Mouse (Mus musculus) cerebellum, postnatal 36 days (tissue): ENCODE measurements around the gene Wscd1.

Experiments
- DNase-seq, 2 experiments: peaks; one replicate each; pipeline ENCODE4 v3.0.0; 2021 to 2022; ENCODE audit warnings: mixed read lengths in 2 of 2

The Wscd1 gene

DNA sequence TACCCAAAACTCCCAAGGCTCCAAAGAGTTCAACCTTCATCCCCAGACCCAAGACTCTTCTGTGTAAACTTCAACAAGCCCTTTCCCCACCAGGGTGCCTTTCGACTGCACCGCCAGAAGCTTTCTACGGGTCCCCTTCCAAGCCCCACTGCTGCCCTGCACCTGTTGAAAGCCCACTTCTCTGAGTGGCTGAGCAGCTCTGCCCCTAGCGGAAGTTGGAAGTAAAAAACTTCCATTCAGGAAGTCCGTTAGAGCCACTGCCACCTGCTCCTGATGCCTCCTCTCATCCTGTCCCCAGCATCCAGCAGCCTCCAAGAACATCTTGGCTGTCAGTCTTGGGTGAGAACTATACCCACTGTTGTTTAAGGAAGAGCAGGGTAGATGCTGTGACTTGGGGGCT lies at the start of gene Wscd1:
TSS of gene Wscd1 (plus strand) at position 250 of the 400 bp plus-strand sequence.
- peak; percentile 47 to 53 for DNase-seq

DNA sequence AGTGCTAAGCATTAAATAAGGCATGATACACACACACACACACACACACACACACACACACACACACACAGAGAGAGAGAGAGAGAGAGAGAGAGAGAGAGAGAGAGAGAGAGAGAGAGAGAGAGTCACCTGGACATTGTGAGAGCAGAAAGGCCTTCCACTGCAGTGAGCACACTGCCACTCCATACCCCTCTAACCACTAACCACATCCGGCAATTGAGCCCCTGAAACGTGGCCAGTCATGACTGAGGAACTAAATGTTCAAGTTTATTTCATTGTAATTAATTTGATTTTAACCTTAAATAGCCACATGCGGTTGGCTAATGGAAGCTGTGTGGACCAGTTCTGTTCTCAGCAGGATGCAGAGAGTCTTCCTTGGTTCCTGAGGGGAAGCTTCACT lies 21.7 kb upstream of the Wscd1 start:
- DNase-seq: no peak

DNA sequence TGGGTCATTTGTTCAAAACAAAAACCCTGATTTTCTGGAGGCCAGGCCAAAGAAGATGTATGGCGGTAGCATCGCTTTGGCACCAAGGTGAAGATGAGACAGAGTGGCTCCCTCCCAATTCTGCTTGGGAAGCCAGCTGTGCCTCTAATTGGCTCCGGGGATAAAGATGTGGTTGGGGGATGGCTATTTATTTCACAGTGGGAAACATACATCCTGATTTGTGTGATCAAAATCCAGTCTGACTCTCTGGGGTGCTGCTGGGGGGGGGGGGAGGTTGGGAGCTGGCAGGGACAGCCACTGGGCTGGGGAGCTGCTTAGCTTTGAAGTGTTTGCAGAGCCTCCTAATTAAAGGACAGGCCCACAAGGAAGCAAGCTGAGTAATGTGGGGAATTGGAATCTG lies 20.4 kb upstream of the Wscd1 start:
- no peak for DNase-seq

DNA sequence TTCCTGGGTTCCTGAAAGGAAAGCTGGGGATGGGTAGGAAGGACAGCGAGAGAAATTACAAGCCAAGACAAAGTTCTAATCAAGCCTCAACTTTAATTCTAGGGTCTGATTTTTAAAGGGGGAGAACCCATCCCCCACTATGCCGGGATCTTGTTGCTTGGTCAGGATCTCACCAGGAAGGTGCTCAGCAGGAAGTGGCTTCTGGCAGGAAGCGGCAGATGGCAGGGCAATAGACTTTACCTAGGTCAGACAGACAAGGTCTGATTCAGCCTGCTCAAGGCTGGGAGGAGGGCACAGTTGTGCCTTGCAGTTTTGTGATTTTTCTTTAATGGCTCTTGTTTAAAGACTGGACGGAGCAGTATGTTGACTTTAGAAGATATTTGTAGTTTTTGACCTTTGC lies 15.9 kb upstream of the Wscd1 start:
- DNase-seq: no peak

DNA sequence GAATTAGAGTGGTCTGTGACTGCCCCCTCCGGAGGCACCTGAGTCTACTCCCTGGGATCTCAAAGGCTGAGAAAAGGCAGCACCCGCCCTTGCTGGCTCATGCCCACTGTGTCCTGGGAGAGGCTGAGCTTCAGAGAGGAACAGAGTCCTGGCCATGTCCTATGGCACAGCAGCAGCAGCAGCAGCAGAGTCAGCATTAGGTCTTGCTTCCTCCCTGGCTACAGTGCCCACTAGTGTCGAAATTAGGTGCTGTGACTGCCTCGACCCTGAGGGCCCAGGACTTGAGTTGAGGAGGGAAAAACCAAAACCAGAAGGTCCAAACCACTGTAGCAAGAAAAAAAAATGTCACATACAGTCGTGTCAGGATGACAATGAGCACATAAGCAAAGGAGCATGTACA lies 12.6 kb upstream of the Wscd1 start:
- DNase-seq: no peak

DNA sequence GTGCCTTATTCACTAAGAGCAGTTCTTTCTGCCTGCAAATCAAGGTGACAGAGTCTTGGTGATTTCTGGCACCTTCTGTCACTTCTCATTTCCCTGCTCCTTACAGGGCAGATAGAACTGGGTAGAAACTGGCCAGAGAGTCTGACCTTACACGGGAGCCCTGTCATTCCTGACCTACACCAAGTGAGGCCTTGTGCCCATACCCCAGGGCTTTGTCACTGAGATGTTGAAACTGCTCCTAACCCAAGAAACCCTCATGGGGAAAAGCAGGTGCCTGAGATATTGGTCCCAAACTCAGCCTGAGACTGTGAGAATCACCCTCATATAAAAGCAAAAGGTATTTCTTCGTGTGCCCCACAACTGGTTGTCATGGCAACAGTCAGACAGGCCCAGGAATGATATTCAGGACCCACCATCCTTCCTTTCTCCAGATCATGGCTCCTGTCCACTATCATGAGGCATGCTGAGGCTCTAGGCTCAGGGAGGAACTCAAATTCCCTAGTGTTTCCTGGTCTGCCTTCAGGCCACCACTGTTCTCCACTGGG lies 11.1 kb upstream of the Wscd1 start:
- DNase-seq: no peak

DNA sequence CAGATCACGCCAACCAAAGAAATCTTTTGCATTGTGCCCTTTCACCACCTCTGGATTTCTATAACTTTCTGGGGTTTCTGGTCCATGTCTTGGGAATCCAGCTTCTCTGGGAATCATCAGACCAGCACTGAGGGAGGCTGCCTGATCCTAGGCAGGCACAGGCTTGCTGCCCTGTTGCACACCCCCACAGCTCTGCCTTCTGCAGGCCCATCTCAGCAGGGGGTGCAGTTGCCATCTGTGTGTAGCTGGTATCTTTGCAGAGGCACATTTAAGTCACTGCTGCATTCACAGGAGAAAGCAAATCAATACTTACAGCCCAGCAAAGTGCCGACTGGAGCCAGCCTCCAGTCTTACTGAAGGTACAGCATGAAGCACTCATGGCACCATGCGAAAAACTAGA lies 3.8 kb upstream of the Wscd1 start:
- peak in 1 of 2 experiments; percentile 41 for DNase-seq

DNA sequence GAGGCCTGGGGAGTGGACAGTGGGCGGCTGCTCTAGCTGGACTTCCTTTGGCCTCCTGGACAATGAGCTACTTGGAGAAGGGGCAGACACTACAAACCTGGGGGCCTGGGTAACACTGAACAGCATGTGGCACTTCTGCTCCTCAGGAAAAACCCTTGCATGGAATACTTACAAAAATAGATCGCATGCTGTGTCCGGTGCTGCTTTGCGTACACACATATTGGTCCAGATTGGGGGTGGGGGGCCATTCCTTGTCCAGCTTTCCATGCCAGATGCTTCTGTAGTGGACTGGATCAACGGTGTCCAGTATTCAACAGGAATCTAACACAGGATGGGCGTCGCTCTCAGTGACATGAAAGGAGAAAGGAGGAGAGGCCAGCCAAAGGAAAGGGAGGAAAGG lies 2.0 kb upstream of the Wscd1 start:
- DNase-seq: no peak

DNA sequence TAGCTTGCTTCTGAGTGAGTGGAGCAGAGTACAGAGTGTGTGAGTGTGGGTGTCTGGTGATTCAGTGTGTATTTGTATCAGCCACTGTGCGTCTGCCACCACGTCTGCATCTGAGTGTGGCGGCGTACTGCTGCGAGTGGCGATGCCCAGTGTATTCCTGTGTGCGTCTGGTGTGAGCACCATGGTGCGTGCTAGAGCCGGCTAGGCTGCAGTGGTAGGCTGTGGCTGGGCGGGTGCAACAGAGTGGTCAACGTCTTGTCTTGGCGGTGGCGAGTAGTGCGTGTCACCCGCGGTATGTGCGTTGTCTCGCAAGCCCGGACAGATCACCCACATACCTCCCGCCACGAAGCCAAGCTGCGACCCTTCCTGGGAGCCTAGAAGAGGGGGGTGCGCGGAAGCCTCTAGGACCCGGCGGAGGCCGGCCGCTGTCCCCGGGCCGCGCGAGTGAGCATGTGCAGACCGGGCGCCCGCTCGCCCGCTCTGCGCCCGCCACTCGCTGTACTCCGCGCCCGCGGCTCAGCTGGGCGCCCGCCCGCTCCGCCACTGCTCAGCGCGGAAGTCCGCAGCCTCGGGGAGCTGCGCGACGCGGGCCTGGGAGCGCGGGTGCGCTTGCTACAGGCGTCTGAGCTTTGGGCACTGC lies 934 bp downstream of the Wscd1 start:
- DNase-seq: peak; percentile 79

DNA sequence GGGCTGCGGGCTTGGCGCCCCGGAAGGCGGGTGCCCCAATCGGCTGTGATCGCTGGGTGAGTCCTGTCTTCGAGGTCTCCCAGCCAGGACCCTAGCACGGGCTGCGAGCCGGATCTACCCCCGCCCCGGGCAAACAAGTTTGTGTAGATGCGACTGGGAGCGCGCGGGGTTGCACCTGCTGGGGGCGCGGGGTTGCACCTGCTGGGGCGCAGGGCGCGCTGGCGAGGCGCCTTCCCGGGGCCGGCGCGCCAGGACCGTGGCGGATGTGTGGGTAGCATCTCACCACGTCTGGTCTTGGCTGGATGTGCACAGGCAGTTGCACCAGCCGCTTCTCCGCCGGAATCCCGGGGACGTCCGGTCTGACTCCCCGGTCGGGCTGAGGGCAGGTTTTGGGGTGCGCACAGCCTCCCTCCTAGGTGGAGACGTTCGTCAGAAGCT lies 1.5 kb downstream of the Wscd1 start:
- peak in 1 of 2 experiments; percentile 56 for DNase-seq

DNA sequence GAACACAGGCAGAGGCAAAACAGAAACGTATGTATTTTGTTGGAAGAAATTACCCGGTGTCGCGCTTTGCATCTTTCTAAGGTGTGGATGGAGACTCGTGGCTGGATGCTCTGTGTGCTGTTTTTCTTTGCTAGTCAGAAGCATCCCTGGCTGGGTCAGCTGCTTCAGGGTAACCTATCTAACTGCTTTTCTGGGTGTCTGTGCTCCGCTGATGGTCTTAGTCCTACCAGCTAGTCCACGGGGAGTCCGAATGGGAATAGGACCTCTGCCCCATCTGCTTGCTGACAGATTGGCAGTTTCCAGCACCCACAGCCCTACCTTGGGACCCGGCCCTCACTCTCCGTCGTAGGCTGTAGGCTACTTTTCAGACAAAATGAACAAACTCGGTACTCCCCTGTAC lies 2.0 kb downstream of the Wscd1 start:
- DNase-seq: peak in 1 of 2 experiments; percentile 42

DNA sequence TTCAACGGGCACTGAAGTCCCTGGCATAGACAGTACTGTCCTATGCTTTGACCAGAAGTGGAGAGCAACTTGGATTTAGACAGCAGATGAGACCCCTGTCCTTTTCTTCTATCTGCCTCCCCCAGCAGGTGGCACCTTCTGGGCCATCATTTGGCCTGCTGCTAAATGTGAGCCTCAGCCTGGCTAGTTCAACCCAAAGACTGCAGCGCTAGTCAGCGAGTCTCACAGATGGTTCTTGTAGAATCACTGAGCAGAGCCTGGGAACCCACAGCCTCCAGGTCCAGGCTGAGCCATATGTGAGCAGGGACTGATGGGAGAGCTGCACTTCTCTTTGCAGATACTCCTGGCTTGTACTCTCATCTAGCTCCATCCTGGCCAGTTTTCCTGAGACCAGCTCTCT lies 2.9 kb downstream of the Wscd1 start:
- peak; percentile 49 to 53 for DNase-seq

DNA sequence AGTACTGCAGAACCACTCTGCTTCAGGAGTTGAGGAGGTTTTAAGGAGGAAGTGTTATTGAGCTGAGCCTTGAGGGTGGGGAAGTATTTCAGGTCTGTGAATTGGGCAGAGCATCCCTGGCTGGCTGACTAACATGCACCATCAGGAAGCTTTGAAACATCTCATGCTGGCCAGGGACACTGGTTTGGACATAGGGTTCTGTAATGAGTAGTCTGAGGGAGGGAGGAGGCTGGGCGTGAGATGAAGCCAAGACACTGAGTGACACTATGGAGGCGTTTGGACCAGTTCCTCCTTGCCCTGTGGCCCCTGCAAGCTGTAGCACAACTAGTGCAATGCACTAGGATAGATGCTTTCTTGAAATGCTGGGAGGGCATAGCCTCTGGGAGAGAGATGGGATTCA lies 5.4 kb downstream of the Wscd1 start:
- DNase-seq: peak in 1 of 2 experiments; percentile 42

DNA sequence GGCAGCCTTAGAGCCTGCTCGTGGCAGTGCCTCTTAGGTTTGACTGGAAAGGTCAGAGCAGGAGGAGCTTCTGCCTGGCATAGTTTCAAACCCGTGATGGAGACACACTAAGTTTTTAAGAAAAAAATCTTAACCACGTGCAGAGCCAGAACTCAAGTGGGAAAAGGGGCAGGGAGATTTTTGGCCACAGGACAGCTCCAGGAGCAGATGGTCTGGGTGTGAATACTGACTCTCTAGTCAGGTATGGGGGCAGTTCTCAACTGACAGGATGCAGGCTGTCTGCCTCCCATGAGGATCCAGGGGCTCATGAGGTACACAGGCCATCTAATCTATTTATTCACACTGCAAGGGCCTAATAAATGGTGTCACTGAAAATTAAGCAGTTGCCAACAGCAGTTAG lies 6.6 kb downstream of the Wscd1 start:
- DNase-seq: peak in 1 of 2 experiments; percentile 31

DNA sequence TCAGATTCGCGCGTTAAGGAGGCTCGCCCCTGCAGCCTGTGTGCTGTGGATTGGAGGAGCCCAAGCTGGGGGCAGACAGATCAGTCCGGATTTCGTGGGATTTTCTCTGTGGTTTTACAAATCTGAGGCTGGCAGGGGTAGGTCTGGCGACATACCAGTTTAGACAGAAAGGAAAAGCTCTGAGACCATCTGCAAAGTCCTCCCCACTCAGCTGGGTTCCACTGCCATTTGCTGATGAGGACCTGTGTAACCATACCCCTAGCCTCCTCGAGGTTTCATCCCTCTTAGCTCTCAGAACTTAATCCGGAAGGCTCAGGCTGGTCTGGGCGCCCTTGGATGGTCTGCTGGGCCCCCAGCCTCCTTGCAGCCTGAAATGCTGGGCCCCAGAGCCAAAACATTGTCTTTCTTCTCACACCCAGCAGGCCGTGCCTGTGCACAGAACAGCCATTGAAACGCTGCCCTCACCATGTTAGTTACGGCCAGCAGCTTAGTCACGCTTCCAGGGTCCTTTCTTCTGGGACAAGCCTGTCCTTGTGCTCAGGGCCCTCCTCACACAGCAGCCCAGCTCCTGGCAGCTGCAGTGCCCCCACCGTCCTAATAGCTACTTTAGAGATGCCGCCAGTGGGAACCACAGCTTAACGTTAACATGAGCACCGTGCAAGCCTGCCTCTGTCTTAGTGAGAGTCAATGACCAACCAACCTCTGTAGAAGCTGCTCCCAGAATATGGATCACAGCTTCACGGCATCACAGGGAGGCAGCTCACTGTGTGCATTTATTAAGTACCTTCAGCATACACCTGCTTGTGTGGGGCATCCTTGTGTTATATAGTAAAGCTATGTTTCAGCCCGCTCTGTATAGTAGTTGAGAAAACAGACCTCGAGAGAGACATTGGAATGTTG lies 8.7 kb downstream of the Wscd1 start:
- DNase-seq: peak; percentile 36 to 44

DNA sequence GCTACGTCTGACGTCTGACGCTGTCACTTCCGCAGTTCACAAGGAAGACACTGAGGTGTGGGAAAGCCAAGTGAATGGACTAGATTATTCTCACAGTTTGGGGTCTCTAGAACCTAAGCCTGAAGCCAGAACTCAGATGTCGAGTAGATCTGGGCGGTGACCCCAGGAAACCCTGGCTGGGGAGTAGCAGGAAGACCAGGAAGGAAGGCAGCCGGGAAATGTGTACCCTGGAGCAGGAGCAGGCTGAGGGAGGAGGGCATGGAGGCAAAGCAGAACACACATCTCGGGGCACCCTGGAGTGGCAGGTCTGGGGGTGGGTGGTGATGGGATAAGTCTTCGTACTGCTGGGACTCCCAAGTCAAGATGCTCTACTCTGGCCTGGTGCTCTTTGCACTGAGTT lies 11.3 kb downstream of the Wscd1 start:
- DNase-seq: no peak

DNA sequence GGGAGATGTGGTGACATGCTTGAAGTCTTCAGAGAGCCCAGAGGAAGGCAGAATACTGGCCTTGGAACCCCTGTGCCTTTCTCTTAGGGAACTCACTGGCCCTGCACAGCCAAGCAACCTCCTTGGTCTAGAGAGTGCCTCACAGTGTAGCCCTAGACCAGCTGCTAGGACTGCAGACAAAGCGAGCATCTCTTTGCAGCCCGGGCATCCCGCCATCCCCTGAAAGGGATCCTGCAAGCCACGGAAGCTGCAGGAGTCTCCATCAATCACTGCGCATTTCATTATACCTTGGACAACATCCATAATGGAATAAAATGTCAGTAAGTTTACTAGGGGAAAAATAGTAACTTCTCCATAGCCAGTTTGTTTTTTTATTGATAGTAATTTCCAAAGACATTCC lies 13.4 kb downstream of the Wscd1 start:
- peak; percentile 27 to 41 for DNase-seq

DNA sequence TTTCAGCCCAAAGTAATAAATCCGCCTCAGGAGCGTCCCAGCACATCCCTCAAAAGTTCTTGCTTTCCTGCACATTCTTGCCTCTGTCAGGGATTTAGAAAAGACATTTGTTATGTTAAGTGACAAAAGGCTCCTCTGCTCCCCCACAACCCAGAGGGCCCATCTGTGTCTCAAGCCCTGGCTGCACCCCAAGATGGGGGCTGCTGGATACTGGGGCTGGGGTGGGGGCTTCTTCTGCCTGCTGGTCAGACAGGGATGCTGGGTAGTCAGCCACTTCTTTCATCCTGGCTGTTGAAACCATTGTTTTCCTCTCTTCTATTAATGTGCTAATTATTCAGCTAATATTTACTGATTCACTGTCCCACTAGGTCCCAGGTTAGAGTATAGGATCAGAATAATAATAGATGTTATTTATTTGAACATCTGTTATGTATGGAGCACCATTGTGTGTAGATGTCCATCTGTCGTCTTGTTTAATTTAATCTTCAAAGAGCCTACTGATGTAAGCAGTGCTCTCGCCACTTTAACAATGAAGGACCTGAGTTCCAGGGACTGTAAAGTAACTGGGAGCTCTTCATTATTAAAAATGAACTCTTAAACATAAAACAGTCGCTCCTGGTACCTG lies 14.0 kb downstream of the Wscd1 start:
- no peak for DNase-seq

DNA sequence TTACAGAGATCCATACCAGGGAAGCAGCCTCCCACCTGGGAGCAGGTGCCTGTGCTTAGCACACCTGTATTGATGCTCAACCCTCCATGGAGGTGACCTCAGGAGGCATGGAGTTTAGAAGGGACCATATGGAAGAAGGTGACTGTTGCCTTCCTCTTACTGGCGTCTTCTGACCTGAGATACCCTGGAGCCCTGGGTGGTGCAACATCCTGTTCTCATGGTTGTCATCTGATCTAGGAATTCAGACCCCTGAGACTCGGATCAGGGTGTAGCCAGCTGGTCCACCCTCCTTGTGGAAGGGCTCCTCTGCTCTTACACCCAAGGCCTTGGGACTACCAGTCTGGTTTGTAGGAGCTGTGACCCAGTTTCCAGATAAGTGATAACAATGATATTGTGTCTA lies 15.0 kb downstream of the Wscd1 start:
- DNase-seq: no peak

DNA sequence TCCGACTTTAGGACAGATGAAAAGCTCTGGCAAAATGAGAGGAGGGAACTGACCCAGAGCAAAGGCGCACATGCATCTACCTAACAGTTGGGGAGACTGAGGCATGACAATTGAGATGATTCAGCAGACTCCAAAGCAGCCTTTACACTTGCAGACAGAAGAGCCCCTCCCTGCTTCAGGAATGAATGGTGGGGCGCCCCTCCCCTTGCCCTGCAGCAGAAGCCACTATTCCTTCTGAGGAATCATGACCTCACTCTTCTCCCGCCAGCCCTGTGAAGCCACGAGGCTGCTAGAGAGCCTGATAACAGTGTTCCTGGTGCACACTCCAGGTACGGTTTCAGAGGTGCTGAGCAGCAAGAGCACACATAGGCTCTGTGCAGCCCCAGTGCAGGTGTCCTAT lies 15.6 kb downstream of the Wscd1 start:
- DNase-seq: no peak

DNA sequence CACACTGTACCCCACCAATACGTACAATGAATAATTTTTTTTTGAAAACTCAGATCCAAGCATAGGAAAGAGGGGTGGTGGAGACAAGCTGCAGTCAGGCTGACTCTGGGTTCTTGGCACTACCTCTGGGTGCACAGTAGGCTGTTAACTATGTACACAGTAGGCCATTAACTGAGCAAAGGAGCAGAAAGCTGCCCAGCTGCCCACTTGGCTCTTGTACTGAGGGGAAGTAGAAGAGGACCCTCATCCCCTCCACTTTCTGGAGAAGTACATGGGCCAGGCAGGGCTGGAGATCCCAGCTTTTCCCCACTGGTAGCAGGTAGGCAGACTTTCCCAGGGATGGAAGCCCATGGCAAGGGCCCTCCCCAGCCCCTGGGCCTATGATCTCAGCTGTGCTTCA lies 16.7 kb downstream of the Wscd1 start:
- no peak for DNase-seq

DNA sequence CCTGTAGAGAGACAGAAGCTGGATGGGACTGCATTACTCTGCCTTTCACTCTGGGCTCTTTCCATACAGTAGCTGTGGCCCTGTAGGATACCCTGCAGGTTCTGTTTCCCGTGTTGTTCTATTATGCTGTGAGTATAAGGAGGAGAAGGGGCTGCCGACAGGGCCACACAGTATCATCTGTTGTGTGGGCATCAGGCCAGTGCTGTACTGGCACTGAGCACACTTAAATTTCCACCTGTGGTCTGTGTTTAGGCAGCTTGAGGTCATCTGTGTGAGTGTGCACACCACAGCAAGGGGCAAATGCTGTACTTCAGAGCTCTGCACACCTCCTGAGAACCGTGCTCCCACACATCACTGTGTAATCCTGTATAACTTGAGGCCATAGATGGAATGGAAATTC lies 18.0 kb downstream of the Wscd1 start:
- peak in 1 of 2 experiments; percentile 32 for DNase-seq

DNA sequence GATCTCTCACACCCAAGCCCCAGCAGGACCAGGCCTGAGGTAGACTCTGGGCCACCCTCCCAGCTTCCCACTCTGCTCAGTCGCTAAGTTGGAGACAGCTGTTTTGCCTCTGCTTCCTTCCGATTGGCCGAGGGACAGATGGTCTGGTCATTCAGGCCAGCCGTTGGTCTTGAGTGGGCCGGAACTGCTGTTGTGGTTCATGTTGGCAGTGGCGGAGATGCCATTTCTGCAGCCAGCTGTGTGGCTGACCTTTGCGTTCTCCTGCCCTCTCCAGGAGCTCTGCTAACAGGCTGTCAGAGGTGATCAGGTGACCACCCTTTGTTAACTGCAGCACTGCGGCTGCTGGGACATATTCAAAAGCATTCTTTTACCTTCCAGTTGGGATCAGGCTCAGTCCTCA lies 20.0 kb downstream of the Wscd1 start:
- no peak for DNase-seq

DNA sequence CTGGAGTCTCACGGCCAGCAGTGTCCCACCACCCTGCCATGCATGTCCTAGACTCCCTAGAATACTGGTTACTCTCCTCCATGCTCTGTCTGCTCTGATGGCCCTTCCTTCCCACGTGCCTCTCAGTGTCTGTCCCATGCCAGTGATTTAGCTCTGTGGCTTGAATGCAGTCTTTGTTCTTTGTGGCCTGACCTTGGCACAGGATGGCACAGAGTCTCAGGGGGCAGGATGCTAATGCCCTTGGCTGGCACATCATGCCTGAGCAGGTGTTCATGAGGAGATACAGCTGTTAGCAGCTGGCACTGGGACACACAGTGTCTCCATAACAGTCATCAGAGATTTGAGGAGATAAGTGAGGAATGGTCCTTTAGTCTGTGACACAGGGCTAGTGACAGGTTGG lies 20.8 kb downstream of the Wscd1 start:
- no peak for DNase-seq
